Mouse (Mus musculus) heart, embryonic 11.5 days (tissue): Measurements from ENCODE around the gene Fthl17d. TPM values are rescaled to one million over a fixed set of nuclear protein-coding genes. Genes with fewer than 3 reads are reported as not detected.
"Not testable (repeated sequence)": the region's sequence is repeated elsewhere in the genome, so short reads cannot be mapped to it uniquely, and the experiment has no call there.

Source experiments
- ATAC-seq: fragments of 200-750 bp; cut with Nextera tagmentation; replicated peaks from 2 replicates; pipeline ENCODE4 v1.8.0; 2017; ENCODE audit warnings: moderate library complexity; ENCODE audit not compliant: insufficient number of reproducible peaks, low FRiP score, low TSS enrichment
- H3K27ac ChIP-seq: fragments of 300-500 bp; sonication (generic); 2 replicates; pipeline ENCODE4 v1.5.1; 2014; ENCODE audit warnings: mild to moderate bottlenecking, low read depth, low read length
- H3K27me3 ChIP-seq: fragments of 300-500 bp; sonication (generic); 2 replicates; pipeline ENCODE4 v1.6.1; 2014; ENCODE audit warnings: mild to moderate bottlenecking, low read length, mixed read lengths; ENCODE audit not compliant: control insufficient read depth, insufficient read depth
- H3K36me3 ChIP-seq: fragments of 300-500 bp; sonication (generic); 2 replicates; pipeline ENCODE4 v1.6.1; 2014; ENCODE audit warnings: mild to moderate bottlenecking, low read length, moderate library complexity, mixed read lengths; ENCODE audit not compliant: control insufficient read depth, insufficient read depth
- H3K4me1 ChIP-seq: fragments of 300-500 bp; sonication (generic); 2 replicates; pipeline ENCODE4 v1.6.1; 2014; ENCODE audit warnings: low read length; ENCODE audit not compliant: control insufficient read depth, insufficient read depth
- H3K4me2 ChIP-seq: fragments of 300-500 bp; sonication (generic); 2 replicates; pipeline ENCODE4 v1.6.1; 2014; ENCODE audit warnings: mild to moderate bottlenecking, moderate library complexity
- H3K4me3 ChIP-seq: fragments of 300-500 bp; sonication (generic); 2 replicates; pipeline ENCODE4 v1.5.1; 2014; ENCODE audit warnings: low read depth, low read length
- H3K9ac ChIP-seq: fragments of 300-500 bp; sonication (generic); 2 replicates; pipeline ENCODE4 v1.6.1; 2014; ENCODE audit warnings: mild to moderate bottlenecking, low read depth, low read length, moderate library complexity
- H3K9me3 ChIP-seq: fragments of 300-500 bp; sonication (generic); replicated peaks from 2 replicates; pipeline ENCODE4 v1.6.1; 2016; ENCODE audit warnings: low read length; ENCODE audit not compliant: control insufficient read depth
- WGBS: fragments of 180-500 bp; shearing (Covaris S2); extraction: QIAGEN DNeasy Blood & Tissue Kit; methylation state at CpG from one replicate; pipeline ENCODE4 v1.1.7; 2014; ENCODE audit not compliant: insufficient replicate concordance; 5-methylcytosine and 5-hydroxymethylcytosine counted together
- polyA plus RNA-seq: library from polyadenylated mRNA; unstranded; fragments of >200 nt; fragmentation: Nextera tagmentation; extraction: Ambion mirVana; gene quantifications from 2 replicates; pipeline ENCODE4 v1.2.1, GENCODE M21; 2014

Fthl17d gene
- polyA plus RNA-seq: not detected in 2 replicates

GRCm38 (mm10) chrX:8986655-8987054 lies at the start of gene Fthl17d:
Gene Fthl17d (minus strand): TSS chrX:8986755.
- not testable (repeated sequence) for H3K4me2 ChIP-seq

GRCm38 (mm10) chrX:9033193-9033592 lies 46.6 kb upstream of the Fthl17d start, which contains the start of gene Fthl17e:
Gene Fthl17e (plus strand): TSS chrX:9033493.
- not testable (repeated sequence) for ATAC-seq, H3K27me3 ChIP-seq, H3K27ac ChIP-seq, H3K9me3 ChIP-seq, H3K9ac ChIP-seq, H3K4me3 ChIP-seq, H3K4me2 ChIP-seq, H3K36me3 ChIP-seq, H3K4me1 ChIP-seq
- no CpG with 5 or more reads among the region's 10 CpGs for WGBS

More at GRCm38 (mm10) chrX:8986655-8987054, at the start of gene Fthl17d:
- not testable (repeated sequence) for H3K9ac ChIP-seq, H3K4me1 ChIP-seq, H3K36me3 ChIP-seq, H3K27me3 ChIP-seq, H3K27ac ChIP-seq, ATAC-seq, H3K4me3 ChIP-seq, H3K9me3 ChIP-seq
- WGBS: no CpG with 5 or more reads among the region's 9 CpGs

GRCm38 (mm10) chrX:9019481-9019880 lies 32.9 kb upstream of the Fthl17d start:
- ATAC-seq: no peak
- WGBS: 53% methylated on average over 10 of the region's 10 CpGs

GRCm38 (mm10) chrX:9016079-9016478 lies 29.5 kb upstream of the Fthl17d start:
- Histone ChIP-seq H3K9ac (no peak overlapping the region), H3K4me3 (no peak overlapping the region), H3K9me3 (no peaks in the 10 kb centered on the region), H3K27me3 (no peaks in the 10 kb centered on the region), H3K4me1 (no peaks in the 10 kb centered on the region), H3K27ac (no peak overlapping the region), H3K4me2 (no peak overlapping the region), H3K36me3 (no peaks in the 10 kb centered on the region)
- 86% methylated on average over 1 of the region's 1 CpGs for WGBS
- no peak for ATAC-seq

More at GRCm38 (mm10) chrX:9019481-9019880, 32.9 kb upstream of the Fthl17d start:
- no peak overlapping the region for H3K4me3 ChIP-seq
- H3K27ac ChIP-seq: no peak overlapping the region
- H3K9ac ChIP-seq: no peak overlapping the region
- H3K4me1 ChIP-seq: no peaks in the 10 kb centered on the region
- H3K9me3 ChIP-seq: no peaks in the 10 kb centered on the region
- H3K36me3 ChIP-seq: no peaks in the 10 kb centered on the region
- no peaks in the 10 kb centered on the region for H3K27me3 ChIP-seq
- H3K4me2 ChIP-seq: no peak overlapping the region

- not testable (repeated sequence) for H3K27me3 ChIP-seq, H3K27ac ChIP-seq, H3K4me2 ChIP-seq, H3K4me1 ChIP-seq, H3K4me3 ChIP-seq, H3K9ac ChIP-seq, H3K36me3 ChIP-seq, H3K9me3 ChIP-seq, ATAC-seq
- no CpG with 5 or more reads among the region's 11 CpGs for WGBS
Measured at GRCm38 (mm10) chrX:8976459-8976858, 10.1 kb downstream of the Fthl17d start, which contains the start of gene Fthl17c. Gene Fthl17c (minus strand): TSS chrX:8976559.

GRCm38 (mm10) chrX:8964618-8965017 lies 21.9 kb downstream of the Fthl17d start:
- not testable (repeated sequence) for H3K27ac ChIP-seq, H3K9me3 ChIP-seq, H3K36me3 ChIP-seq, H3K9ac ChIP-seq, H3K4me1 ChIP-seq, ATAC-seq, H3K27me3 ChIP-seq, H3K4me3 ChIP-seq, H3K4me2 ChIP-seq
- 35% methylated on average over 4 of the region's 4 CpGs for WGBS

- H3K36me3 ChIP-seq, H3K9me3 ChIP-seq, H3K27ac ChIP-seq, H3K9ac ChIP-seq, H3K27me3 ChIP-seq, H3K4me2 ChIP-seq, ATAC-seq, H3K4me1 ChIP-seq, H3K4me3 ChIP-seq: not testable (repeated sequence)
- WGBS: 83% methylated on average over 4 of the region's 11 CpGs
Measured at GRCm38 (mm10) chrX:8962875-8963274, 23.7 kb downstream of the Fthl17d start, which contains the start of gene Fthl17b. Gene Fthl17b (minus strand): TSS chrX:8962975.

GRCm38 (mm10) chrX:8948130-8948805 lies 38.3 kb downstream of the Fthl17d start:
- H3K4me2 ChIP-seq, H3K9ac ChIP-seq, ATAC-seq, H3K9me3 ChIP-seq, H3K36me3 ChIP-seq, H3K27me3 ChIP-seq, H3K4me1 ChIP-seq, H3K27ac ChIP-seq, H3K4me3 ChIP-seq: not testable (repeated sequence)
- WGBS: 13% methylated on average over 7 of the region's 7 CpGs

- H3K27ac ChIP-seq: no peak overlapping the region
- no peaks in the 10 kb centered on the region for H3K27me3 ChIP-seq
- no peak overlapping the region for H3K9ac ChIP-seq
- no peak overlapping the region for H3K4me2 ChIP-seq
- H3K4me3 ChIP-seq: no peak overlapping the region
- 81% methylated on average over 8 of the region's 8 CpGs for WGBS
- H3K4me1 ChIP-seq: no peaks in the 10 kb centered on the region
- no peaks in the 10 kb centered on the region for H3K9me3 ChIP-seq
- no peaks in the 10 kb centered on the region for H3K36me3 ChIP-seq
- ATAC-seq: no peak
Measured at GRCm38 (mm10) chrX:8944041-8944440, 42.5 kb downstream of the Fthl17d start.
